Mouse (Mus musculus) thymus, adult 18-20 months (tissue): Measurements from ENCODE around the gene Dkkl1.
A peak's percentile ranks its signal among the peaks of the same experiment; 100 is the strongest.
"Not testable (repeated sequence)": the region's sequence is repeated elsewhere in the genome, so short reads cannot be mapped to it uniquely, and the experiment has no call there.

Experiments used
- DNase-seq, 2 experiments: peaks; one replicate each; pipeline ENCODE4 v3.0.0; 2022; ENCODE audit warnings: mixed read lengths in 2 of 2

Dkkl1 gene

GRCm38 (mm10) chr7:45191803-45192363, 20.1 kb downstream of the Dkkl1 start:
- no peak for DNase-seq

DNA sequence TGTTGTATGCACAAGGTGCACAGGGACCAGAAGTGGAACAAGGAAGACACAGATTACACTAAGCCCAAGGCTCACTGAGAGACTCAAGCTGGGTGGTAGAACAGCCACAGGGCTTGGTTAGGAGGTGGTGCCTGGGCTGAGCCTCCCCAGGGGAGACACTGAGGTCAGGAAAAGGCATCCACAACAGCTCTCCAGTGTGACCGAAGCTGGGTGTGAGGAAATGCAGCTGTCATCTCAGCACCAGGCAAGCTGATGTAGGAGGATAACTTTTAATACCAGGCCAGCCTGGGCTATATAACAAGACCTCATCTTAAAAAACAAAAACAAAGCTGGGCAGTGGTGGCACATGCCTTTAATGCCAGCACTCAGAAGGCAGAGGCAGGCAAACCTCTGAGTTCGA, 20.8 kb downstream of the Dkkl1 start:
- no peak for DNase-seq

DNA sequence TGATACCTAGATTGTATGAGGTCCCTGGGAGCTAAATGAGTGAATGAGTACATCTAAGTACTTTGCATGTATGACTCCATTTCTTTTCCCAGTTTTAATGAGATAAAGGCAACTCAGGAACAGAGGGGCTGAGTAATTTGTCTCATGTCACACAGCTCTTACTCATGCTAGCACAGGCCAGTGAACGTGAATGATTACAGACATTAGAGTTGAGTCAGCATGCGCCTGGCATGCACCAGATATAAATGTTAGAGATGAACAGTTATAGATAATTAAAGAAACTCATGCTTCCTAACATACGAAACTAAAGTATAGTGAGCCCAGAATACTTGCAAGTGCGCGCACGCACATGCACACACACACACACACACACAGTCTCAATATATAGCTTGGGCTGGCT, 21.8 kb downstream of the Dkkl1 start:
- DNase-seq, result no peak

GRCm38 (mm10) chr7:45189600-45189999, 22.3 kb downstream of the Dkkl1 start:
- no peak for DNase-seq

GRCm38 (mm10) chr7:45185921-45186320, 26.0 kb downstream of the Dkkl1 start:
- DNase-seq, result no peak

GRCm38 (mm10) chr7:45183672-45184071, 28.3 kb downstream of the Dkkl1 start:
- no peak for DNase-seq

DNA sequence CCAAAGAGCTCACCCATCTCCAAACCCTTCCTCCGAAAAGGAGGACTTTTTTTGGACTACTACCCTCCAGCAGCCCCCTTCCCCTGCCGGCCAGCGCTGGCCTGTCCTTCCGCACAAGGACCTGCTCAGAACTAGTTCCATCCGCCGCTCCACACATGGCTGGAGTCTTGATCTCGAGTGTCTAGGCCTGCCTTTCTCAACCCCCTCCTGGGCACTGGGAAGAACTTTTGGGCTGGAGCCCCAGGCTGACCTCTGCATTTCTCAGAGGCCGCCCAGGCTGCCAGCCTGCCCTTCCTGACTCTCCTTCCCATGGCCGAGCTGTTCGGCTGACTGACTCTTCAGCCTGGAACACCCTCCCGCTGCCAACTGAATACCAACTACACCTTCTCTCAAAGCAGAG, 29.3 kb downstream of the Dkkl1 start:
- DNase-seq, result no peak

- DNase-seq, result peak; percentile 82
Measured at GRCm38 (mm10) chr7:45182199-45182601, 29.7 kb downstream of the Dkkl1 start.

DNA sequence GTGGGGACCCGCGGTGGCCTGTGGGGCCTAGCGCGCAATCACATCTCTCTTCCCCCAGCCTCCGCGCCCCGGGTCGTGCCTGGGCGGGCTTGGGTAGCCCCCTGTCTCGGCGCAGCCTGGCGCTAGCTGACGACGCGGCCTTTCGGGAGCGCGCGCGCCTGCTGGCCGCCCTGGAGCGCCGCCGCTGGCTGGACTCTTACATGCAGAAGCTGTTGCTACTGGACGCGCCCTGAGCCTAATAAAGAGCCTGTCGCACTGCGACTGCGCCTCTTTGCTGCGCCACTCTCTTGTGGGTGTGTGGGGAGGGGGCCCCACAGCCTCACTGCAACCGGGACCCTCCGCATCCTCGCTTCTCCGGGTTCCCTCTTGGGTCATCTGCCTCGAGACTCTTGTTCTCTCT, 30.4 kb downstream of the Dkkl1 start:
- DNase-seq, result no peak

DNA sequence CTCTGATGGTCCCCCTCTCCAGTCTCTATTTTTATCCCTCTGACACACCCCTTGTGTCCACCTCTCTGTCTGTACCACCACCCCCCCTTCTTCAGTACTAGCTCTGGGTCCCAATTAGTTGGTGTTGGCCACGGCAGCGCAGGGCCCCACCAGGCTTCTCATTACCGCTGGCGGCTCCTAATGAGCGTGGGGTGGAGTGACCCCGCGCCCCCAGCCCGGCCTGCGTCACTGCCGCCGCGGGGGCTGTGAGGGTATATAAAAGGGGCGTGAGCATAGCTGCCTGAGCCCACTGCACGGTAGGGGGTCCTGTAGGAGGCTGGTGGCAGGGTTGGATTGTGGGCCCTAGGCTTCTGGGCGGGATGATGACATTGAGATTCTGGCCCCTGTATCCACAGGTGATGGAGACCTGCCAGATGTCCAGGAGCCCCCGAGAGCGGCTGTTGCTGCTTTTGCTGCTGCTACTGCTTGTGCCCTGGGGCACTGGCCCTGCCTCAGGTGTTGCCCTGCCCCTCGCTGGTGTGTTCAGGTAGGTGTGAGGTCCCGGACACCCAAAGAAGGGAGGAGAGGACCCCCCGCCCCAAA, 31.0 kb downstream of the Dkkl1 start, which contains the start of gene Pth2:
Pth2 (plus strand) TSS at position 100 of the 582 bp plus-strand sequence.
- DNase-seq, result no peak

DNA sequence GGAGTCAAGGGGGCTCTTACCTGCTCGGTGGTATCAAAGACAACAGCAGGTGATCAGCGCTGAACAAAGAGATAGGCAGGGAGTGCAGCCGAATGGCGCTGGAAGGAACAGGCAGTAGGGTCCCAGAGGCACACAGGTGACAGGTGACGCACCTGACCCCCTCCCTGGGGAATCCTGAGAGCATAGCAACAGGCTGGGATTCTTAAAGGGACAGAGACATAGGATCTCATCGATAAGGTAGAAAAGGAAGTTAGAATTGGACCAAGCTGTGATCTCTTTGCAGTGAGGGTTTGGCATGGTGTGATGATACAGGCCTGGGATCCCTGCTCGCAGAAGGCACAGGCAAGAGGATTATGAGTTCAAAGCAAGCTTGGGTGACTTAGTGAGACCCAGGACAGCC, 32.5 kb downstream of the Dkkl1 start, which contains the start of gene Gfy:
Gfy (minus strand) TSS at position 101 of the 400 bp plus-strand sequence.
- DNase-seq, result no peak

DNA sequence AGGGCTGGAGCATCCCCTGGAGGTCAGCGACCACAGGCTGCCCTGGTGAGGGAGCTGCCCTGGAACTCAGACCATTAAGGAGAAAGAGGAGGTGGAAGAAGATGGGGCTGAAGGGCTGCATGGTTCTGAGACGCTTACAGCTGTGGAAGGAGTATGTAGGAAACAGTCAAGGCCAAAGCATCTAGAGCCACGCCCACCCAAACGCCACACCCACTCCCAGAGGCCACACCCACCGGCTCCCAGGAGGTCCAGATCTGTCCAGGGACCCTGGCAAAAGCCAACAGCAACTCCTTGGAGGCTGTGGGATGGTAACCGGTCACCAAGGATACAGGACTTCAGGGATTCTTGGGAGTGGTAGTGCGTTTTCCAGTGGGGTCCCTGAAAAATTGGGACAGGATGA, 33.4 kb downstream of the Dkkl1 start:
- no peak for DNase-seq

GRCm38 (mm10) chr7:45176356-45176755, 35.6 kb downstream of the Dkkl1 start:
- DNase-seq, result no peak

- DNase-seq, result no peak
Measured at GRCm38 (mm10) chr7:45175929-45176328, 36.0 kb downstream of the Dkkl1 start.

DNA sequence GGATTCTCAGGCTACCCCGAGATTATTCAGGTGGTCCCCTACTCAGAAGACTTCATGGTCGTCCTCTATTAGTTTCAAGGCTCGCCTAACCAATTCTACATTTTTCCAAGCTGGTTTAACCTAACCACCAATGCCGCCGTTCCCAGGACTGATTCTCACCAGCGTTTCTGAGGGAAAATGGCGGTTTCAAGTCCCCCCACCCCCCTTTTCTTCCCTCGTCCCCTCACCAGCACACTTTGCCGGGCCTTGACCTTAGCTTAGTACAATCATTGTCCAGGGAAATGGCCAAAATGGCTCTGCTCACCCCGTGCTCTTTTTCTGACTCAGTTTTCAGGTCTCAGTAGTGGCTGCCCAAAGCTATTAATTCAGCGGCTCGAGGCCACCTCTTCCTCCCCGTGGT, 36.5 kb downstream of the Dkkl1 start:
- no peak for DNase-seq

DNA sequence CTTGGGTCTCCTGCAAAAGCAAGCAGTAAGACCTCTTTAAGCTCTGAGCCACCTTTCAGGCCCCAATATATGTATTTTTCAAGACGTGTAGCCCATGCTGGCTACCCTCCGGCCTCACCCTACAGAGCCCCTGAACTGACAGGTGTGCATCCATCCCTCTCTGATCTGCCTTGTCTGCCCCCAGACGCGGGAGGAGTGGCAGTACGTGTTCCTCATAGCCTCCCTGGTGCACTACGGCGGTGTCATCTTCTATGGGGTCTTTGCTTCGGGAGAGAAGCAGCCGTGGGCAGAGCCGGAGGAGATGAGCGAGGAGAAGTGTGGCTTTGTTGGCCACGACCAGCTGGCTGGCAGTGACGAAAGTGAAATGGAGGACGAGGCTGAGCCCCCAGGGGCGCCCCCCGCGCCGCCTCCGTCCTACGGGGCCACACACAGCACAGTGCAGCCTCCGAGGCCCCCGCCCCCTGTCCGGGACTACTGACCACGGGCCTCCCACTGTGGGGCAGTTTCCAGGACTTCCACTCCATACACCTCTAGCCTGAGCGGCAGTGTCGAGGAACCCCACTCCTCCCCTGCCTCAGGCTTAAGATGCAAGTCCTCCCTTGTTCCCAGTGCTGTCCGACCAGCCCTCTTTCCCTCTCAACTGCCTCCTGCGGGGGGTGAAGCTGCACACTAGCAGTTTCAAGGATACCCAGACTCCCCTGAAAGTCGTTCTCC, 37.2 kb downstream of the Dkkl1 start:
- no peak for DNase-seq

GRCm38 (mm10) chr7:45173772-45174171, 38.2 kb downstream of the Dkkl1 start:
- DNase-seq, result not testable (repeated sequence)

DNA sequence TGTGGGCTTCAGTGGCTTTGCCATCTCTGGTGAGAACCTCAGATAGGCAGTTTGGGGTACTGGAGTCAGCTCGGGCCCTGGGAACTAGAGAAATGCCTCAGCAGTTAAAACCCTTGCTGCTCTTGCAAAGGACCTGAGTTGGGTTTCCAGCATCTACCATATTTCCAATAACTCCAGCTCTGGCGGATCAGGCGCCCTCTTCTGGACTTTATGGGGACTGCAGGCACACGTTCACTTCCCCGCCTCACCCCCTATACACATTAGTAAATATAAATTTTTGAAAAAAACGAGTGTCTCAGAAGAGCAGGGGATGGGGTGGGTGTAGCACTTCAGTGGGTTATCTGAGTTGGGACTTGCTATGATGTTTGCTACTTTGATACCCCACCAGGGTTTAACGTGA, 39.0 kb downstream of the Dkkl1 start:
- DNase-seq, result no peak

DNA sequence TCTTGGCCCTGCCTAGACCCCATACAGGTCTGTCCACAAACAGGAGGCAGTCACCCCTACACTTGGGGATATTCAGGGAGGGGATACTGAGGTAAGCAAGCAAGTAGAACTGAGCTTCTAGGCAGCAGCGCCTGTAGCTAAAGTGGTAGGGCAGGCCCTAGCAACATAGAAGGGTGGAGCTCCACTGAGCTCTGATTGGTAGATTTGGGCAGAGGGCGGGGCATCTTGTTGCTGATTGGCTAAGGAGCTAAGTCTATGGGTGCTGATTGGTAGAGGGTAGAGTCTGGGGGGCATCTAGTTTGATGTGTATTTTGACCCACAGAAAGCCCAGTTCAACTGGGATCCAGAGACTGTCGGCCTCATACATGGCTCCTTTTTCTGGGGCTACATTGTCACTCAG, 42.5 kb downstream of the Dkkl1 start:
- no peak for DNase-seq

GRCm38 (mm10) chr7:45168656-45169055, 43.3 kb downstream of the Dkkl1 start:
- DNase-seq, result no peak

GRCm38 (mm10) chr7:45167761-45168445, 44.0 kb downstream of the Dkkl1 start:
- DNase-seq, result no peak

GRCm38 (mm10) chr7:45166950-45167401, 45.0 kb downstream of the Dkkl1 start:
- DNase-seq, result no peak

GRCm38 (mm10) chr7:45165701-45166100, 46.2 kb downstream of the Dkkl1 start:
- DNase-seq, result no peak

DNA sequence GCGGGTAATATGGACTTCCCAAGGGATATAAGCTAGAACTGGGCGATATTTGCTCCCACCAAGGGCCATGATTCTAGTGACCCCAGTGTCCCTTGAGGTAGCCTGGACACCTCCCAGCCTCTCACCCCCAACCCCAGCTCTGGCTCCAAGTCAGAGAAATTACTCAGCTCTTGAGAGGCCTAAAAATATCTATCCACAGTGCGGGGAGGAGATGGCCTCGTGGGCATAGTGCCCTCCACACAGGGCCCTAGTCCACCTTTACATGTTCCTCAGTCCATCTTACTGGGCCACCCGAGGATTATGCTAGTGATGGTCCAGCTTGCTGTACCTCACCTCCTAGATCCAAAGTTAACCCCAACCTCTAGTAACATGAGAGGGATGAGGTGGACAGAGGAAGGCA, 47.1 kb downstream of the Dkkl1 start:
- no peak for DNase-seq
